Mouse (Mus musculus) spleen, adult 2 months (tissue): ENCODE results near the gene Wdr35. TPM values are rescaled to one million over a fixed set of nuclear protein-coding genes. Genes with fewer than 3 reads are reported as not detected.
A peak's percentile ranks its signal among the peaks of the same experiment; 100 is the strongest.
"Not testable (repeated sequence)": the region's sequence is repeated elsewhere in the genome, so short reads cannot be mapped to it uniquely, and the experiment has no call there.

Experiments
- DNase-seq, 2 experiments: peaks; one replicate each; pipeline versions ENCODE4 v3.0.0 to v3.0.0-alpha.2; 2012 to 2021; ENCODE audit warnings: low spot score in 2 of 2, low read depth in 1 of 2
- H3K27ac ChIP-seq: fragments of 200-500 bp; 2 replicates; pipeline ENCODE4 v1.5.1; 2012; ENCODE audit warnings: low read length, inconsistent platforms; ENCODE audit not compliant: insufficient read depth
- H3K27me3 ChIP-seq: fragments of 200-500 bp; 2 replicates; pipeline ENCODE4 v1.6.1; 2012; ENCODE audit warnings: mild to moderate bottlenecking, moderate library complexity, low read length, inconsistent platforms; ENCODE audit not compliant: control insufficient read depth, insufficient read depth
- H3K36me3 ChIP-seq: fragments of 200-500 bp; 2 replicates; pipeline ENCODE4 v1.6.1; 2012; ENCODE audit warnings: mild to moderate bottlenecking, low read length, inconsistent platforms; ENCODE audit not compliant: control insufficient read depth, insufficient read depth
- H3K4me1 ChIP-seq: fragments of 200-500 bp; 2 replicates; pipeline ENCODE4 v1.6.1; 2011; ENCODE audit warnings: inconsistent platforms; ENCODE audit not compliant: control insufficient read depth, insufficient read depth, insufficient read length
- H3K4me3 ChIP-seq: fragments of 200-500 bp; 2 replicates; pipeline ENCODE4 v1.5.1; 2011; ENCODE audit warnings: mild to moderate bottlenecking, inconsistent platforms; ENCODE audit not compliant: insufficient read depth, insufficient read length; ENCODE audit errors: extremely low read depth
- CTCF ChIP-seq: fragments of 200-500 bp; IDR thresholded peaks from 2 replicates; pipeline ENCODE4 v1.5.1; 2011; ENCODE audit warnings: mild to moderate bottlenecking, inconsistent platforms; ENCODE audit not compliant: insufficient read depth, insufficient read length, insufficient replicate concordance; ENCODE audit errors: extremely low read depth
- POLR2A ChIP-seq: fragments of 200-500 bp; IDR thresholded peaks from 2 replicates; pipeline ENCODE4 v1.6.1; 2011; ENCODE audit warnings: low read depth, low read length, inconsistent platforms
- WGBS: fragments of 180-500 bp; shearing (Covaris S2); methylation state at CpG from one replicate; pipeline ENCODE4 v1.1.7; 2018; 5-methylcytosine and 5-hydroxymethylcytosine counted together
- polyA plus RNA-seq: library from polyadenylated mRNA; depleted of rRNA; stranded (reverse); fragments of >200 nt; gene quantifications from 2 replicates; pipeline ENCODE4 v1.2.3, GENCODE M21; 2012

The Wdr35 gene
- polyA plus RNA-seq, 1 experiment: 0.36 TPM

GRCm38 (mm10) chr12:9024736-9025135 lies 51.0 kb downstream of the Wdr35 start:
- no peak for TF ChIP-seq POLR2A
- TF ChIP-seq CTCF: no peak
- no peaks in the 10 kb centered on the region for H3K27me3 ChIP-seq
- H3K27ac ChIP-seq: no peak overlapping the region
- no peaks in the 10 kb centered on the region for H3K4me1 ChIP-seq
- H3K36me3 ChIP-seq: no peaks in the 10 kb centered on the region
- 87% methylated on average over 13 of the region's 13 CpGs for WGBS
- H3K4me3 ChIP-seq: no peak overlapping the region
- DNase-seq: no peak

GRCm38 (mm10) chr12:9026843-9027242 lies 53.2 kb downstream of the Wdr35 start:
- no peak for DNase-seq
- no peaks in the 10 kb centered on the region for H3K27me3 ChIP-seq
- H3K27ac ChIP-seq: no peak overlapping the region
- H3K4me3 ChIP-seq: no peak overlapping the region
- H3K36me3 ChIP-seq: no peaks in the 10 kb centered on the region
- peaks cover 4% of the 10 kb centered on the region; the same call in 1 of the 2 replicates for H3K4me1 ChIP-seq
- TF ChIP-seq CTCF: no peak
- TF ChIP-seq POLR2A: no peak

- H3K4me3 ChIP-seq, DNase-seq, H3K27me3 ChIP-seq, H3K36me3 ChIP-seq, H3K4me1 ChIP-seq, H3K27ac ChIP-seq: not testable (repeated sequence)
- WGBS: 94% methylated on average over 7 of the region's 7 CpGs
Observed at GRCm38 (mm10) chr12:9028816-9029215, 55.1 kb downstream of the Wdr35 start.

- H3K4me1 ChIP-seq: peaks cover 4% of the 10 kb centered on the region; the same call in 1 of the 2 replicates
- no peaks in the 10 kb centered on the region for H3K36me3 ChIP-seq
- WGBS: 11% methylated on average over 4 of the region's 4 CpGs
- no peak for DNase-seq
- TF ChIP-seq CTCF (no peak), POLR2A (no peak)
- no peak overlapping the region for H3K27ac ChIP-seq
- peak overlapping the region; percentile 27; the same call in 1 of the 2 replicates for H3K4me3 ChIP-seq
- no peaks in the 10 kb centered on the region for H3K27me3 ChIP-seq
Observed at GRCm38 (mm10) chr12:9029506-9029887, 55.8 kb downstream of the Wdr35 start.

GRCm38 (mm10) chr12:9029888-9030723 lies 56.4 kb downstream of the Wdr35 start, which contains the start of gene Ttc32:
Gene Ttc32 (plus strand): TSS chr12:9029997.
- Histone ChIP-seq H3K4me1 (peaks cover 4% of the 10 kb centered on the region; the same call in 1 of the 2 replicates), H3K27me3 (no peaks in the 10 kb centered on the region), H3K36me3 (0 out of 2 replicates have a peak, but pooled peaks cover 2% of the 10 kb centered on the region), H3K4me3 (peak within 1 kb of the TSS; percentile 87), H3K27ac (peak within 1 kb of the TSS; percentile 100)
- no peak; the same call in none of the 2 replicates for TF ChIP-seq POLR2A
- TF ChIP-seq CTCF: no peak
- under 1% methylated on average over 69 of the region's 69 CpGs for WGBS
- peak; percentile 89 to 92 for DNase-seq

- TF ChIP-seq CTCF (no peak), POLR2A (no peak)
- no peaks in the 10 kb centered on the region for H3K27me3 ChIP-seq
- no peak for DNase-seq
- H3K36me3 ChIP-seq: 0 out of 2 replicates have a peak, but pooled peaks cover 2% of the 10 kb centered on the region
- peak overlapping the region; percentile 87; the same call in 1 of the 2 replicates for H3K4me3 ChIP-seq
- no peak overlapping the region for H3K27ac ChIP-seq
- H3K4me1 ChIP-seq: peaks cover 4% of the 10 kb centered on the region; the same call in 1 of the 2 replicates
- 47% methylated on average over 8 of the region's 8 CpGs for WGBS
Observed at GRCm38 (mm10) chr12:9031166-9031565, 57.5 kb downstream of the Wdr35 start.

GRCm38 (mm10) chr12:9033140-9033539 lies 59.4 kb downstream of the Wdr35 start:
- Histone ChIP-seq H3K4me1 (peaks cover 4% of the 10 kb centered on the region; the same call in 1 of the 2 replicates), H3K27ac (no peak overlapping the region), H3K27me3 (no peaks in the 10 kb centered on the region), H3K36me3 (peaks cover 5% of the 10 kb centered on the region; the same call in 1 of the 2 replicates), H3K4me3 (no peak overlapping the region)
- TF ChIP-seq CTCF: no peak
- no peak for DNase-seq
